Comparison of ENCODE assay signal across 9 mouse cellular contexts in genomic region chr11:118975427-118975826, GRCm38 (mm10). TPM values are rescaled to one million over a fixed set of nuclear protein-coding genes. Genes with fewer than 3 reads are reported as not detected.
DNase-seq lines count a peak whose midpoint lies in the region; ATAC-seq and TF ChIP-seq lines count a peak whose summit lies in the region.
"Had no signal": no experiment of that assay in that cellular context is flagged by ENCODE, and none has a peak within 500 bp of the region (broad histone marks: within the 10 kb centered on the region; RNA-seq: fewer than 3 reads in every experiment).

No protein-coding gene starts in this region.

- H3K27ac ChIP-seq in embryonic facial prominence, embryonic 11.5 days (replicated peaks; ENCODE audit: low read depth, low read length): no peak overlapping the region
- no peak overlapping the region for H3K27ac ChIP-seq in heart, embryonic 14.5 days (replicated peaks in 1 of 2; ENCODE audit: control insufficient read depth in 1 of 2, insufficient read depth in 1 of 2, low read depth in 2 of 2, low read length in 2 of 2)
- no peak overlapping the region for H3K27ac ChIP-seq in liver, embryonic 14.5 days
- no peak overlapping the region for H3K27ac ChIP-seq in neural tube, embryonic 14.5 days (ENCODE audit: low read depth, low read length)

- H3K4me3 ChIP-seq in embryonic facial prominence, embryonic 11.5 days (ENCODE audit: low read depth, low read length): no peak overlapping the region
- H3K4me3 ChIP-seq in heart, embryonic 14.5 days (ENCODE audit: control insufficient read depth in 1 of 2, insufficient read depth in 1 of 2, low read depth in 1 of 2, low read length in 2 of 2): no peak overlapping the region
- H3K4me3 ChIP-seq in liver, embryonic 14.5 days (ENCODE audit: insufficient read depth in 1 of 2, low read depth in 2 of 2, low read length in 2 of 2): no peak overlapping the region
- no peak overlapping the region for H3K4me3 ChIP-seq in neural tube, embryonic 14.5 days (ENCODE audit: low read depth, low read length)
- H3K4me3 ChIP-seq: erythroblast, embryonic 14.5 days had no signal

- H3K4me2 ChIP-seq in embryonic facial prominence, embryonic 11.5 days (ENCODE audit: low read depth, low read length): no peak overlapping the region
- peak overlapping the region; percentile 49 for H3K4me2 ChIP-seq in heart, embryonic 14.5 days (ENCODE audit: low read length)
- peak overlapping the region; percentile 31 for H3K4me2 ChIP-seq in liver, embryonic 14.5 days (ENCODE audit: low read depth)
- H3K4me2 ChIP-seq in neural tube, embryonic 14.5 days (ENCODE audit: low read depth, low read length): peak overlapping the region; percentile 7; the same call in 1 of the 2 replicates

- H3K9me3 ChIP-seq in embryonic facial prominence, embryonic 11.5 days (replicated peaks; ENCODE audit: control insufficient read depth, low read length): no peaks in the 10 kb centered on the region
- no peaks in the 10 kb centered on the region for H3K9me3 ChIP-seq in heart, embryonic 14.5 days (ENCODE audit: control insufficient read depth, low read length)
- H3K9me3 ChIP-seq in liver, embryonic 14.5 days (ENCODE audit: control insufficient read depth, low read length): no peaks in the 10 kb centered on the region
- no peaks in the 10 kb centered on the region for H3K9me3 ChIP-seq in neural tube, embryonic 14.5 days (ENCODE audit: control insufficient read depth, low read length)

- TF ChIP-seq EP300 in liver, embryonic 14.5 days (IDR thresholded peaks at IDR 0.05; ENCODE audit: low read depth): no peak

- TF ChIP-seq CTCF in liver, embryonic 14.5 days (IDR thresholded peaks at IDR 0.05; ENCODE audit: low read depth): peak; percentile 89

- DNase-seq in A20 (ENCODE audit: low read depth, low spot score): peak; percentile 70
- peak; percentile 74 for DNase-seq in adrenal gland, postnatal 10 days
- DNase-seq in embryonic facial prominence, embryonic 11.5 days (ENCODE audit: low spot score): peak; percentile 93
- DNase-seq in kidney, postnatal 4 days: peak; percentile 83 to 84
- DNase-seq in liver, embryonic 14.5 days (ENCODE audit: low read depth in 3 of 3, low spot score in 3 of 3): peak; percentile 20 to 35 (median 28)
- DNase-seq in testis, postnatal 10 days (ENCODE audit: low spot score): peak; percentile 85

- ATAC-seq in embryonic facial prominence, embryonic 11.5 days (replicated peaks; ENCODE audit: insufficient number of reproducible peaks, low FRiP score, low TSS enrichment, low read depth): no peak
- ATAC-seq in heart, embryonic 14.5 days (ENCODE audit: insufficient number of reproducible peaks, insufficient read depth, low FRiP score, low read depth): no peak
- no peak for ATAC-seq in liver, embryonic 14.5 days (ENCODE audit: insufficient read depth)
- 0 out of 2 replicates have a peak, but pooled peaks have one; percentile 31 for ATAC-seq in neural tube, embryonic 14.5 days (ENCODE audit: low read depth)

- no peaks in the 10 kb centered on the region for H3K27me3 ChIP-seq in embryonic facial prominence, embryonic 11.5 days (ENCODE audit: control insufficient read depth, insufficient read depth, low read length)
- H3K27me3 ChIP-seq in heart, embryonic 14.5 days (ENCODE audit: control insufficient read depth, insufficient read depth, low read length): peaks cover 56% of the 10 kb centered on the region
- H3K27me3 ChIP-seq in liver, embryonic 14.5 days (ENCODE audit: control insufficient read depth, insufficient read depth, low read length): no peaks in the 10 kb centered on the region
- no peaks in the 10 kb centered on the region for H3K27me3 ChIP-seq in neural tube, embryonic 14.5 days (ENCODE audit: control insufficient read depth, insufficient read depth, low read length)

- no peak overlapping the region for H3K9ac ChIP-seq in embryonic facial prominence, embryonic 11.5 days (replicated peaks; ENCODE audit: low read length)
- H3K9ac ChIP-seq in heart, embryonic 14.5 days (ENCODE audit: low read length): no peak overlapping the region
- H3K9ac ChIP-seq in liver, embryonic 14.5 days (replicated peaks): no peak overlapping the region
- H3K9ac ChIP-seq in neural tube, embryonic 14.5 days (replicated peaks; ENCODE audit: low read depth, low read length): no peak overlapping the region

- no peaks in the 10 kb centered on the region for H3K36me3 ChIP-seq in embryonic facial prominence, embryonic 11.5 days (replicated peaks; ENCODE audit: control insufficient read depth, insufficient read depth, low read depth, low read length)
- H3K36me3 ChIP-seq in heart, embryonic 14.5 days (ENCODE audit: control insufficient read depth, insufficient read depth, low read length): no peaks in the 10 kb centered on the region
- H3K36me3 ChIP-seq in liver, embryonic 14.5 days (replicated peaks; ENCODE audit: control insufficient read depth, insufficient read depth, low read depth): no peaks in the 10 kb centered on the region
- H3K36me3 ChIP-seq in neural tube, embryonic 14.5 days (ENCODE audit: control insufficient read depth, insufficient read depth, low read length): no peaks in the 10 kb centered on the region

- no peaks in the 10 kb centered on the region; the same call in 1 of the 2 replicates for H3K4me1 ChIP-seq in embryonic facial prominence, embryonic 11.5 days (ENCODE audit: control insufficient read depth, insufficient read depth, low read length)
- H3K4me1 ChIP-seq in heart, embryonic 14.5 days (ENCODE audit: control insufficient read depth in 2 of 2, insufficient read depth in 2 of 2, low read length in 2 of 2): 0 out of 4 replicates have a peak, but pooled peaks cover 0 to 4% of the 10 kb centered on the region in 2 experiments
- H3K4me1 ChIP-seq in liver, embryonic 14.5 days (replicated peaks; ENCODE audit: control insufficient read depth in 2 of 2, insufficient read depth in 2 of 2, low read length in 1 of 2): peaks cover 0 to 3% of the 10 kb centered on the region in 2 experiments; a peak in 1 of 4 replicates
- H3K4me1 ChIP-seq in neural tube, embryonic 14.5 days (ENCODE audit: control insufficient read depth, insufficient read depth, low read length): peaks cover 15% of the 10 kb centered on the region

- WGBS in embryonic facial prominence, embryonic 11.5 days: under 1% methylated on average over 10 of the region's 10 CpGs
- 1% methylated on average over 10 of the region's 10 CpGs for WGBS in heart, embryonic 14.5 days
- WGBS in liver, embryonic 14.5 days (ENCODE audit: insufficient replicate concordance): 3% methylated on average over 10 of the region's 10 CpGs
- WGBS in neural tube, embryonic 14.5 days: 3% methylated on average over 10 of the region's 10 CpGs

RNA-seq across cellular contexts. Expression of gene Enpp7, which starts 12.6 kb away (rescaled TPM):
- total RNA-seq in adrenal gland, postnatal 10 days (2021): not detected
- polyA plus RNA-seq in embryonic facial prominence, embryonic 11.5 days (2014; fragmentation: Nextera tagmentation; extraction: Ambion mirVana): not detected in 2 replicates
- not detected in 2 replicates for polyA plus RNA-seq in heart, embryonic 14.5 days (2014; fragmentation: Nextera tagmentation; extraction: Ambion mirVana)
- polyA plus RNA-seq in liver, embryonic 14.5 days (2012; rRNA removed): not detected in 2 replicates
- polyA plus RNA-seq in liver, embryonic 14.5 days (2014; fragmentation: Nextera tagmentation; extraction: Ambion mirVana): not detected in 2 replicates
- polyA plus RNA-seq in neural tube, embryonic 14.5 days (2014; fragmentation: Nextera tagmentation; extraction: Ambion mirVana): not detected in 2 replicates
- polyA plus RNA-seq: erythroblast, embryonic 14.5 days had no signal

RNA-seq across cellular contexts. Expression of gene Cbx2, which starts 47.3 kb away (rescaled TPM):
- 1 to 10 TPM; 6.7 to 7.9 TPM for total RNA-seq in adrenal gland, postnatal 10 days (2021)
- polyA plus RNA-seq in embryonic facial prominence, embryonic 11.5 days (2014; fragmentation: Nextera tagmentation; extraction: Ambion mirVana): 87.1 and 91.8 TPM in 2 replicates
- 9.8 and 11.9 TPM in 2 replicates for polyA plus RNA-seq in heart, embryonic 14.5 days (2014; fragmentation: Nextera tagmentation; extraction: Ambion mirVana)
- polyA plus RNA-seq in liver, embryonic 14.5 days (2012; rRNA removed): 1.4 and 1.7 TPM in 2 replicates
- 1.8 and 2.4 TPM in 2 replicates for polyA plus RNA-seq in liver, embryonic 14.5 days (2014; fragmentation: Nextera tagmentation; extraction: Ambion mirVana)
- 5.7 and 11.5 TPM in 2 replicates for polyA plus RNA-seq in neural tube, embryonic 14.5 days (2014; fragmentation: Nextera tagmentation; extraction: Ambion mirVana)

Comparison
In these comparisons a context has a peak if more than half of its experiments do, and no peak if none do; other contexts are left out.
1. DNase-seq: peak in every context shown above with its lines; median percentile 93 in embryonic facial prominence, embryonic 11.5 days; 85 in testis, postnatal 10 days; 84 in kidney, postnatal 4 days; 74 in adrenal gland, postnatal 10 days; 70 in A20; 28 in liver, embryonic 14.5 days.